Mouse (Mus musculus) cerebellum, postnatal 4 days (tissue): ENCODE results near the gene Yes1.
"Not testable (repeated sequence)": the region's sequence is repeated elsewhere in the genome, so short reads cannot be mapped to it uniquely, and the experiment has no call there.

Experiments used
- DNase-seq, 2 experiments: peaks; one replicate each; pipeline ENCODE4 v3.0.0; 2022; ENCODE audit warnings: low spot score in 2 of 2, mixed read lengths in 1 of 2

The Yes1 gene

DNA sequence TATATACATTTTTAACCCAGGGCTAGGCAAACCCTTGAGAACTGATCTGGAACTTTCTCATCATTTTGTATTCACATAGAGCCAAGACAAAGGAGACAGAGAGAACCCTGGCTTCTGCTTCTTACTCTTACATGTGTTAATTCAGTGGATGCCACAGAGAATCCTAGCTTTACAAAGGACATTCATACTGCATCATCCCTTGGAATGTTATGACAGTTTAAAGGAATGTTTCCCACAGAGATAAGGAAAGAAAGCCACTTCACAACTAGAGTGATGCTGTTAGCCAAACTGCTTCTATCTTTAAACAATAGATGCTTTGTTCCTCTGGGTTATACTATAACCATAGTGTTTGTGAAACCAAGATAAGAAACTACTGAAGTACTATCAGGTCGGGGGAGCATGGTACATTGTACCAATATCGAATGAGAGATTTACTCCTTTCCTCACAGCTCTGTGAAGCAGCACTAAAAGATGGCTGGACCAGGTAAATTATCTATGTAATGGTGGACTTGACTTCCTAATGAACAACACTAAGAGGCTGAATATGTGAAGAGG lies 95.3 kb downstream of the Yes1 start:
- no peak for DNase-seq

GRCm38 (mm10) chr5:32711485-32711884 lies 100.5 kb downstream of the Yes1 start:
- DNase-seq: no peak

DNA sequence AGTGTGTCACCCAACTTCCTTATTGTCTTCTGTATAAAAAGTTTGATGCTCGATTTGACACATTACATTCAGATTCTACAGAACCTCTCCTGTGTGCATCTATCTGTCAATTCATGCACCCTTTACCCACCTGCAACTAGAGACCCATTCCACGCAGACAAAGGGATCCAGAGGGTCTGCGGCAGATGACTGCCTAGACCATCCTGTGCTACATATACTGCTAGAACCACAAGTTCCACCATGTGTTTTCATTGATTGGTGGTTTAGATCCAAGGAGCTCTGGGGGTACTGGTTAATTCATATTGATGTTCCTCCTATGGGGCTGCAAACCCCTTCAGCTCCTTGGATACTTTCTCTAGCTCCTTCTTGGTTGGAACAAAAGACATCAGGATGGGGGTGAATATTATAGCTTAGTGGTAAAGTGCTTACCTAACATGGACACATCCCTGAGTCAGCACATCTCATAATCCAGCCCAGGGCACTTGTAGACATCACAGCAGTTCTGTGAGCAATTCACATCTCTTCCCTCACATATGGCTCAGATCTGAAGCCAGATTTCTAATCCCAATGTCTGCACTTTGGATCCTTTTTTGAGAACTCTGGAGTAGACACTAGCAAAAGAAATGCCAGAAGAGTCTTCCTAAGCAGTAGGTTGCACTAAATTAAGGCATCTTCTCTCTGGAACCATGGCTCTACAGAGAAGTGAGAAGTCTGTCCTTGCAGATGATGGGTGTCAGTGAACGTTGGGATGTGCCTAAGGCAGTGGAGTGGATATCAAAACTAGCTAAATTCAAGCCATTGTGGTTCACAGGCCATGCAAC lies 101.5 kb downstream of the Yes1 start:
- no peak for DNase-seq

GRCm38 (mm10) chr5:32713042-32713702 lies 102.2 kb downstream of the Yes1 start:
- DNase-seq: no peak

GRCm38 (mm10) chr5:32713703-32714467 lies 102.9 kb downstream of the Yes1 start:
- DNase-seq: peak; percentile 76 to 94

DNA sequence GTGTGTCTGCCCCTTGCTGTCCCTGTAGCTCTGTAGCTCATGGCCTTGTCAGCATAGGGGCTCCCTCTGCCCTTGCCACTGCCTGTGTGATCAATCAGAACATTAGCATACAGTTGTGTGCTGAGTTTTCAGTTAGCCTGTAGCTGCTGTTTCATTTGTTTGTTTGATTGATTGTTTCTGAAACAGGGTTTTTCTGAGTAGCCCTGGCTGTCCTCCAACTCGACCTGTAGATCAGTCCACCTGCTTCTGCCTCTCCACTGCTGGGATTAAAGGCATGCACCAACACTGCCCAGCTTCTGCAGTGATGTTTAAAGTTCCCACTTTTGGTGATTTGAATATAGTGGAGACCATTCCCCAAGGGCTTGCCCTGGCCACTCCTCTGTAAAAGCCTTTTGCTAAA lies 106.8 kb downstream of the Yes1 start:
- no peak for DNase-seq

- no peak for DNase-seq
Observed at GRCm38 (mm10) chr5:32718916-32719315, 107.9 kb downstream of the Yes1 start.

- no peak for DNase-seq
Observed at GRCm38 (mm10) chr5:32720416-32720815, 109.4 kb downstream of the Yes1 start.

GRCm38 (mm10) chr5:32721316-32721715 lies 110.3 kb downstream of the Yes1 start:
- no peak for DNase-seq

DNA sequence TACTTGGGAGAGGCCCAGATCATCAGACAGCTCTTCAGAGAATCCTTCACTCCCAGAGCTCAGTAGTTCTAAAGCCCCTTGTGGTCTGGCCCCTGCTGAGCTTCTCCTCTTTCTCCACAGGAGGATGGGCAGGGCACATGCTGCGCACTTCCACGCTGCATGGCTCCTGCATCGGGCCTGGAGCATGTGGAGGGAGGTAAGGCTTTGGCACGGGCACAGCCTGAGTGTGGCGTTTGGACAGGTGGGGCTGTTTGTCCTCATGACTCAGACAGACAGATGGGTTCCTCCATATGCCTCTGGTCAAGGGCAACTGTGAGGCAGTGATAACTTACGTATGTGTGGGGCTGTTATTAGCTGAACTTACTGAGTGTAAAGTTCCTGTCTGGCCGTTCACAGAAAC lies 111.3 kb downstream of the Yes1 start:
- no peak for DNase-seq

GRCm38 (mm10) chr5:32722711-32723110 lies 111.7 kb downstream of the Yes1 start:
- not testable (repeated sequence) for DNase-seq

DNA sequence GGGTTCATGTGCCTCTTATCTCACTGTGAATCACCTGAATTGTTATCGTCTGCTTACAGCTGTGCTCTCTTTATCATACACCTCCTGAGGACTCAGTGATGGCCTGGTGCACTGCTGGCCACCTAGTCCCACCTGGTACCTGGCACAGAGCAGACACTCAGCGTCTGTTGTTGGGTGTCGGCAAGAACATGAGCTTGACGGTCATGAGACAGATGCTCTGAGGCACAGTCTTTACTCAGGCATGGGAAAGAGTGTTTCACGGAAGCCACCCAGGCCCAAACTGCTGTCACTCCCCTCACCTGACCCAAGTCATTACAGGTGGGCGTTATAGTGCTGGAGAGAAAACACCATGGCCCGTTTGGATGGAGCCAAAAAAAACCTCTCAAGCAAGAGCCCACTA lies 113.0 kb downstream of the Yes1 start:
- DNase-seq: no peak

GRCm38 (mm10) chr5:32725397-32725796 lies 114.4 kb downstream of the Yes1 start:
- DNase-seq: not testable (repeated sequence)

DNA sequence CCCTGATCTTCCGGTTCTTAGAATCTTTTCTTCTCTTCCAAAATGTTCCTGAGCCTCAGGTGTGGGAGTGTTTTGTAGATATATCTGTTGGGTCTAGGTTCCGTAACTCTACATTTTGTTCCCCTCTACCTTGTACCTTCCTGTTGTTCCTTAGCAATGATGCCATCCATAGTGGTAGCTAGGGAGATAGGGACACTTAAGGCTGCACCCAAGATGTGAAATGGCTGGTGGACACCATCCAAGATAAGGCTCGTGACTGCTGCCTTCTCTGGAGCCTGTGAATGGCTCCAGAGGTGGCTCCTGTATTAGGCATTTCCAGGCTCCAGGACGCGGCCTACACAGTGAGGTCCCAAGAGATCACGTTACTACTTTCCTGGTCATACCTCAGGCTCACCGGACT lies 117.3 kb downstream of the Yes1 start:
- no peak for DNase-seq

- no peak for DNase-seq
Observed at GRCm38 (mm10) chr5:32728851-32729250, 117.9 kb downstream of the Yes1 start.

DNA sequence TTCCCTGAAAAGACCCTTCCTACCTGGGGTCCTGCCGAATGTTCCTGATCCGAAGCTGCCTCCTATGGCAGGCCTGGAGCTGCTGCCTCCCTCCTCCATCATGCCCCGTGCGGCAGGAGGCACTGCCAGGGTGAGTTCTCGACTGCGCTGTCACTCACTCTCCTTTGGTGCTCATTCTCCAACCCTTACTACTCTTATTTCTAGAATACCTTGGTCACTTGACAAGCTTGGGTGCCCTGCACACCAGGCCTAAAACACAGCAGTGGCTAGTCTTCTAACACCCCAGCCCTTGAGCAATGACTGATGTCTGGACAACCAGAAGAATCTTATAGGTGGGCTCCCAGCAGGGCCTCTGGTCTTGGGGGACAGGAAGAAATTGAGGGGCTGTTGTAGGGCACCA lies 122.9 kb downstream of the Yes1 start:
- not testable (repeated sequence) for DNase-seq

DNA sequence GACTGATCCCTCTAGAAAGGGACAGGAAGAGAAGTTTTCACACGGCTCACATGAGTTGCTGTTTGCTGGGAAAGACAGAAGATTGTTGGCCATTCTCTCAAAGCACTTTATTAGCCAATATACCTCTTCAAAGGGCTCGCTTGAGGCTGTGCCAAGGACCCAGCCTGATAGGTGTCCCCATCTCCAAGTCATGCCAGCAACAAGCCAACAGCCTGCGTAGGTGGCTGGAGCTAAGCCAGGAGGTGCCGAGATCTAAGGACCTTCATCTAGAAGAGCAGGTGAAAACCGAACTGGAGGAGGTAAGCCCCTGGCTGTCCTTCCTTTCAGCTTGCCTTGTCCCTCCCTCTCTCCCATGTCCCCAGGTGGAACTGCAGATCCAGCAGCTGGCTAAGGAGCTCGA lies 124.8 kb downstream of the Yes1 start:
- no peak for DNase-seq
